Mouse (Mus musculus) bone marrow, adult 2 months (tissue): Measurements from ENCODE around the gene Mrm3.

Source experiments
- CTCF ChIP-seq: fragments of 200-500 bp; IDR thresholded peaks from 2 replicates; pipeline ENCODE4 v1.5.1; 2011; ENCODE audit warnings: low read length, control low read depth; ENCODE audit not compliant: control insufficient read depth, insufficient read depth
- POLR2A ChIP-seq: fragments of 200-500 bp; IDR thresholded peaks from 2 replicates; pipeline ENCODE4 v1.6.1; 2011; ENCODE audit warnings: low read depth, mild to moderate bottlenecking, control low read depth, low read length, borderline replicate concordance; ENCODE audit not compliant: control insufficient read depth

GRCm38 (mm10) chr11:76290367-76290766, 46.9 kb downstream of the Mrm3 start:
- TF ChIP-seq POLR2A: no peak
- TF ChIP-seq CTCF: no peak
